Mouse (Mus musculus) small intestine, adult 2 months (tissue): ENCODE measurements around the gene Ucp2.

Source experiments
- CTCF ChIP-seq: fragments of 200-500 bp; IDR thresholded peaks from 2 replicates; pipeline ENCODE4 v1.5.1; 2012; ENCODE audit warnings: low read depth, mild to moderate bottlenecking, control low read depth, inconsistent platforms, low read length, moderate library complexity, mixed read lengths; ENCODE audit not compliant: insufficient replicate concordance, insufficient read length; ENCODE audit errors: extremely low read depth
- POLR2A ChIP-seq: fragments of 200-500 bp; IDR thresholded peaks from 2 replicates; pipeline ENCODE4 v1.6.1; 2012; ENCODE audit warnings: low read depth, mild to moderate bottlenecking, control low read depth, inconsistent platforms, low read length, moderate library complexity

DNA sequence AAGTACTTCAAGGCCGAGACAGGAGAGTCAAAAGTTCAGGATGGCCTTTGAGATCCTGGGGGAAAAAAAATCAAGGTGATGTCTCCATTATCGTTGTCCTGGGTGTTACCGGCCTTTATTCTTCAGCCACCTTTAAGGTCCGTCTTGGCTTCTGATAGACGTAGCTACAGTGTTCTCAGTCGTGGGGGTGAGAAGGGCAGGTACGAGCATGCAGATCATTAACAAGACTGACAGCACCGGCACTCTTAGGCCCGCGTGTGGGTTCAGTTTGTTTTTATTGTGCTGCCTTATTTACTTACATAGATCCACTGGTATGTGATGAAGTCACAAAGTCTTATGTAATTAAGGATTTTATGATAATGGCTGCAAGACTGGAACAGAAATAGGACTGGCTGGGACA is 29.4 kb upstream of the Ucp2 start:
- no peak for TF ChIP-seq CTCF
- no peak for TF ChIP-seq POLR2A
